Mouse (Mus musculus) testis, adult 2 months (tissue): ENCODE results near the gene Rap1gap.

Experiments used
- CTCF ChIP-seq: fragments of 200-500 bp; IDR thresholded peaks from 2 replicates; pipeline ENCODE4 v1.5.1; 2012; ENCODE audit warnings: low read depth, mild to moderate bottlenecking, inconsistent platforms, low read length, moderate library complexity; ENCODE audit not compliant: control insufficient read depth, insufficient read depth, insufficient replicate concordance
- POLR2A ChIP-seq: fragments of 200-500 bp; IDR thresholded peaks from 2 replicates; pipeline ENCODE4 v1.6.1; 2012; ENCODE audit warnings: low read depth, mild to moderate bottlenecking, inconsistent platforms, low read length, moderate library complexity; ENCODE audit not compliant: control insufficient read depth

GRCm38 (mm10) chr4:137655241-137656031 is 9.1 kb upstream of the Rap1gap start:
- TF ChIP-seq POLR2A (no peak), CTCF (no peak)
